Mouse (Mus musculus) gastrocnemius, adult 2 months (tissue): ENCODE measurements around the gene Slc35e1. TPM values are rescaled to one million over a fixed set of nuclear protein-coding genes. Genes with fewer than 3 reads are reported as not detected.
A peak's percentile ranks its signal among the peaks of the same experiment; 100 is the strongest.

Experiments
- DNase-seq: peaks from one replicate; pipeline ENCODE4 v3.0.0; 2022
- H3K27ac ChIP-seq: fragments of 200-600 bp; 2 replicates; pipeline ENCODE4 v1.8.1; 2022; ENCODE audit warnings: mild to moderate bottlenecking
- H3K4me3 ChIP-seq: fragments of 200-600 bp; 2 replicates; pipeline ENCODE4 v1.8.1; 2022; ENCODE audit warnings: mild to moderate bottlenecking, moderate library complexity
- CTCF ChIP-seq: fragments of 200-600 bp; IDR thresholded peaks from 2 replicates; pipeline ENCODE4 v1.8.1; 2022; ENCODE audit warnings: antibody characterized with exemption, mild to moderate bottlenecking, moderate library complexity
- intact Hi-C: fragments of 180-260 bp; cut with DNase I; formaldehyde crosslinking; loops from one replicate; pipeline ENCODE4 v1.15.1; 2025
- total RNA-seq, 2 experiments: library from RNA; stranded (reverse); gene quantifications; 2 replicates each; pipeline ENCODE4 v1.2.3; 2021

Gene Slc35e1
- total RNA-seq, 2 experiments from 2014 or later = 44.8 to 52.0 TPM

GRCm38 (mm10) chr8:72470684-72471083 lies 21.7 kb downstream of the Slc35e1 start:
- intact Hi-C loops = loop anchor here (2.0 kb wide), 1 partner anchor 26 kb away; no protein-coding TSS in a partner anchor
- Histone ChIP-seq H3K27ac (no peak overlapping the region), H3K4me3 (no peak overlapping the region)
- no peak for TF ChIP-seq CTCF
- DNase-seq = no peak

GRCm38 (mm10) chr8:72469984-72470383 lies 22.4 kb downstream of the Slc35e1 start:
- intact Hi-C loops = loop anchor here (2.0 kb wide), 1 partner anchor 25 kb away; no protein-coding TSS in a partner anchor
- no peak for DNase-seq
- TF ChIP-seq CTCF = no peak
- no peak overlapping the region for H3K4me3 ChIP-seq
- H3K27ac ChIP-seq = peak overlapping the region; percentile 53; the same call in 1 of the 2 replicates

- no peak overlapping the region for H3K4me3 ChIP-seq
- intact Hi-C loops = no loop called here
- TF ChIP-seq CTCF = no peak
- peak overlapping the region; percentile 62 for H3K27ac ChIP-seq
- peak; percentile 56 for DNase-seq
Observed at GRCm38 (mm10) chr8:72469243-72469642, 23.2 kb downstream of the Slc35e1 start.

GRCm38 (mm10) chr8:72464211-72464610 lies 28.2 kb downstream of the Slc35e1 start:
- Histone ChIP-seq H3K4me3 (no peak overlapping the region), H3K27ac (no peak overlapping the region)
- intact Hi-C loops = no loop called here
- no peak for TF ChIP-seq CTCF
- no peak for DNase-seq

- Histone ChIP-seq H3K27ac (no peak overlapping the region), H3K4me3 (no peak overlapping the region)
- no peak for TF ChIP-seq CTCF
- intact Hi-C loops = no loop called here
- no peak for DNase-seq
Observed at GRCm38 (mm10) chr8:72459881-72460533, 32.4 kb downstream of the Slc35e1 start.

GRCm38 (mm10) chr8:72458457-72458856 lies 34.0 kb downstream of the Slc35e1 start:
- intact Hi-C loops = no loop called here
- TF ChIP-seq CTCF = no peak

GRCm38 (mm10) chr8:72457806-72458205 lies 34.6 kb downstream of the Slc35e1 start:
- DNase-seq = no peak
- no peak overlapping the region for H3K4me3 ChIP-seq
- H3K27ac ChIP-seq = no peak overlapping the region
- intact Hi-C loops = no loop called here
- no peak for TF ChIP-seq CTCF

More at GRCm38 (mm10) chr8:72458457-72458856, 34.0 kb downstream of the Slc35e1 start:
- Histone ChIP-seq H3K4me3 (no peak overlapping the region), H3K27ac (no peak overlapping the region)
- DNase-seq = no peak

- Histone ChIP-seq H3K27ac (no peak overlapping the region), H3K4me3 (no peak overlapping the region)
- intact Hi-C loops = no loop called here
- TF ChIP-seq CTCF = no peak
- DNase-seq = no peak
Observed at GRCm38 (mm10) chr8:72455317-72455716, 37.1 kb downstream of the Slc35e1 start.

- intact Hi-C loops = no loop called here
- no peak for DNase-seq
- TF ChIP-seq CTCF = no peak; the same call in 1 of the 2 replicates
Observed at GRCm38 (mm10) chr8:72453904-72454303, 38.5 kb downstream of the Slc35e1 start.

GRCm38 (mm10) chr8:72451516-72451915 lies 40.9 kb downstream of the Slc35e1 start:
- no peak for TF ChIP-seq CTCF
- no peak for DNase-seq
- intact Hi-C loops = no loop called here
- Histone ChIP-seq H3K4me3 (no peak overlapping the region), H3K27ac (no peak overlapping the region)

More at GRCm38 (mm10) chr8:72453904-72454303, 38.5 kb downstream of the Slc35e1 start:
- Histone ChIP-seq H3K27ac (no peak overlapping the region), H3K4me3 (no peak overlapping the region)

- Histone ChIP-seq H3K27ac (no peak overlapping the region), H3K4me3 (no peak overlapping the region)
- no peak for TF ChIP-seq CTCF
- DNase-seq = no peak
- intact Hi-C loops = loop anchor here (2.0 kb wide), 1 partner anchor 26 kb away; no protein-coding TSS in a partner anchor
Observed at GRCm38 (mm10) chr8:72445071-72445470, 47.3 kb downstream of the Slc35e1 start.

GRCm38 (mm10) chr8:72443994-72444350 lies 48.4 kb downstream of the Slc35e1 start:
- TF ChIP-seq CTCF = no peak
- DNase-seq = no peak
- Histone ChIP-seq H3K27ac (peak overlapping the region; percentile 90), H3K4me3 (peak overlapping the region; percentile 76)
- intact Hi-C loops = loop anchor here (2.0 kb wide), 1 partner anchor 27 kb away; no protein-coding TSS in a partner anchor

- TF ChIP-seq CTCF = no peak
- peak; percentile 99 for DNase-seq
- Histone ChIP-seq H3K27ac (peak within 1 kb of the TSS; percentile 90), H3K4me3 (peak within 1 kb of the TSS; percentile 76)
- intact Hi-C loops = no loop called here
Observed at GRCm38 (mm10) chr8:72443338-72443993, 48.9 kb downstream of the Slc35e1 start, which contains the start of the genes Calr3 and 1700030K09Rik. Gene Calr3 (minus strand): TSS chr8:72443870. Gene 1700030K09Rik (plus strand): TSS chr8:72443880.
